Mouse (Mus musculus) thymus, adult 2 months (tissue): Measurements from ENCODE around the gene Rps25. TPM values are rescaled to one million over a fixed set of nuclear protein-coding genes. Genes with fewer than 3 reads are reported as not detected.
"Not testable (repeated sequence)": the region's sequence is repeated elsewhere in the genome, so short reads cannot be mapped to it uniquely, and the experiment has no call there.

Experiments used
- DNase-seq: peaks from one replicate; pipeline ENCODE4 v3.0.0; 2021
- H3K27ac ChIP-seq: fragments of 200-500 bp; 2 replicates; pipeline ENCODE4 v1.5.1; 2012; ENCODE audit warnings: low read length, control low read depth; ENCODE audit not compliant: control insufficient read depth, insufficient read depth
- H3K27me3 ChIP-seq: fragments of 200-500 bp; 2 replicates; pipeline ENCODE4 v1.6.1; 2012; ENCODE audit warnings: mild to moderate bottlenecking, low read length, moderate library complexity, mixed read lengths; ENCODE audit not compliant: control insufficient read depth, insufficient read depth
- H3K36me3 ChIP-seq: fragments of 200-500 bp; 2 replicates; pipeline ENCODE4 v1.6.1; 2012; ENCODE audit warnings: mild to moderate bottlenecking, low read length, moderate library complexity; ENCODE audit not compliant: control insufficient read depth, insufficient read depth
- H3K4me1 ChIP-seq: fragments of 200-500 bp; replicated peaks from 2 replicates; pipeline ENCODE4 v1.6.1; 2012; ENCODE audit warnings: low read length; ENCODE audit not compliant: control insufficient read depth, insufficient read depth
- H3K4me3 ChIP-seq: fragments of 200-500 bp; 2 replicates; pipeline ENCODE4 v1.5.1; 2012; ENCODE audit warnings: mild to moderate bottlenecking, low read length, control low read depth, moderate library complexity; ENCODE audit not compliant: control insufficient read depth, insufficient read depth
- CTCF ChIP-seq: fragments of 200-500 bp; IDR thresholded peaks from 2 replicates; pipeline ENCODE4 v1.5.1; 2012; ENCODE audit warnings: mild to moderate bottlenecking, control low read depth, low read length, moderate library complexity, borderline replicate concordance; ENCODE audit not compliant: control insufficient read depth, poor library complexity, insufficient read depth; ENCODE audit errors: extremely low read depth
- POLR2A ChIP-seq: fragments of 200-500 bp; IDR thresholded peaks from 2 replicates; pipeline ENCODE4 v1.6.1; 2012; ENCODE audit warnings: mild to moderate bottlenecking, low read length, control low read depth, moderate library complexity; ENCODE audit not compliant: control insufficient read depth, poor library complexity, insufficient read depth; ENCODE audit errors: extremely low read depth
- WGBS: fragments of 180-500 bp; shearing (Covaris S2); methylation state at CpG from one replicate; pipeline ENCODE4 v1.1.7; 2018; 5-methylcytosine and 5-hydroxymethylcytosine counted together
- polyA plus RNA-seq: library from polyadenylated mRNA; depleted of rRNA; stranded (reverse); fragments of >200 nt; gene quantifications from 2 replicates; pipeline ENCODE4 v1.2.3, GENCODE M21; 2012

Rps25 gene
- polyA plus RNA-seq, 1 experiment, result 258 TPM

DNA sequence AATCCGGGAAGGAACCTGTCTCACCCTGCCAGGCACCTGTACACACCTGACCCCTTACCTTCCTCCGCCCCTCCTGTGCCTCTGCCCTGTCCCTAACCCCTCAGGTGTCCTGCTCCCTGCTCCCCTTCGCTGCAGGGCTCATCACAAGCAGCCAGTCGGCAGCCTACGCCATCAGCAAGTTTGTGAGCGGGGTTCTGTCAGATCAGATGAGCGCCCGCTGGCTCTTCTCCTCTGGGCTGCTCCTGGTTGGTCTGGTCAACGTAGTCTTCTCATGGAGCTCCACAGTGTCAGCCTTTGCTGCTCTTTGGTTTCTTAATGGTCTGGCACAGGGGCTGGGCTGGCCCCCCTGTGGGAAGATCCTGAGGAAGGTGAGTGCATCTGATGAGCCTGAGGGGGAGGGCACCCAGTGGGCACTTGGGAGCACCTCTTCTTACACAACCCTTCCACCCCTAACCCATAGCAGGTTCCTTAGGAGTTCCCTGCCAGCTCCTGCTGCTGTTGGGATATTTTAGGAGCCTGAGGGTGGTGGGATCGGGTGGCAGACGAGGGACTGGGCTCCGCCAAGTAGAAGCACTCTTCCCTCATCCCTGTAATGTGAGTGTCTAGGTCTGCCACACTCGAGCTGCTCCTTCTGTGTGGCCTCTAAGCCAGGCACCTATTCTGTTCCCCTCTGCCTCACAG, 7.7 kb upstream of the Rps25 start:
- Histone ChIP-seq H3K4me1 (peaks cover 14% of the 10 kb centered on the region), H3K4me3 (no peak overlapping the region), H3K27ac (no peak overlapping the region), H3K27me3 (no peaks in the 10 kb centered on the region), H3K36me3 (peaks cover 26% of the 10 kb centered on the region)
- 95% methylated on average over 13 of the region's 13 CpGs for WGBS
- no peak for TF ChIP-seq POLR2A
- TF ChIP-seq CTCF, result no peak
- no peak for DNase-seq

GRCm38 (mm10) chr9:44399795-44400114, 7.2 kb upstream of the Rps25 start:
- Histone ChIP-seq H3K27me3 (no peaks in the 10 kb centered on the region), H3K36me3 (peaks cover 31% of the 10 kb centered on the region), H3K4me3 (no peak overlapping the region), H3K27ac (no peak overlapping the region), H3K4me1 (peaks cover 14% of the 10 kb centered on the region)
- WGBS, result 96% methylated on average over 6 of the region's 6 CpGs
- TF ChIP-seq CTCF (no peak), POLR2A (no peak)
- no peak for DNase-seq

DNA sequence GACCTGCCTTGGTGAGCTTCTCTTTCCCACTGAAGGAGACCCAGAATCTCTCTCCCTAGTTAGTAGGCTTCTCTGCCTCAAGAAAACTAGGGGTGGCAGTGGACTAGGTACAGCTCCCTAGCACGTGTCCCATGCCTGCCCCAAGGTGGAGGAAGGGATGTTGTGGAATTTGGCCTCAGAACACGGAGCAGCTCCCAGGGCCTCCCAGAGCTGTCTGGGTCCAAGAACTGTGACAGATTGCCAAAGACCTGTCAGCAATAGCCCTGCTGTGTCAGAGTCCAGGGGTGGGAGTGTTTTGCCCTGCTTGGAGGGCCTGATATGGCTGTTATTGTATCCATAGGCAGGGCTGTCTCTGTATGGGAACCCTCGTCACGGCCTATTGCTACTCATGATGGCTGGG, 5.9 kb upstream of the Rps25 start:
- peaks cover 15% of the 10 kb centered on the region for H3K4me1 ChIP-seq
- no peak for TF ChIP-seq CTCF
- TF ChIP-seq POLR2A, result no peak
- H3K4me3 ChIP-seq, result no peak overlapping the region
- no peak overlapping the region for H3K27ac ChIP-seq
- H3K36me3 ChIP-seq, result peaks cover 36% of the 10 kb centered on the region
- 92% methylated on average over 4 of the region's 4 CpGs for whole genome bisulfite sequencing
- DNase-seq, result no peak
- no peaks in the 10 kb centered on the region for H3K27me3 ChIP-seq

DNA sequence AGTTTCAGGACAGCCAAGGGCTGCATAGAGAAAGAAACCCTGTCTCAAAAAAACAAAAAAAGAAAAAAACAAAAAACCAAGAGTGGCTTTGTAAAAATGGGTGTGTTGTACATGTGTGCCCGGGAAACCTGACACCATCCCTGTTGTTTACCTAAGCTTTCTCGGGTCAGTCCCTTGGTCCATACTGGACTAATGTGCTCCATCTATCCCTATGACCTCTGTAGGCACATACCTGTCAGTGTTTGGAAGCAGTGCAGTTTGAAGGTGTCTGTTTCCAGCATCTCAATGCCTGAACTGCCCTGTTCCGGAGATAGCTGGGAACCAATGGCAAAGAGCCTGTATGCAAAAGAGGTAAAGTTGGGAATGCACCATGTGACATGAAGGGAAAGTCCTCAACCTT, 1.9 kb upstream of the Rps25 start:
- 95% methylated on average over 3 of the region's 3 CpGs for WGBS
- TF ChIP-seq POLR2A (no peak), CTCF (no peak)
- H3K4me1 ChIP-seq, result peaks cover 6% of the 10 kb centered on the region; the same call in 1 of the 2 replicates
- H3K27ac ChIP-seq, result no peak overlapping the region
- H3K4me3 ChIP-seq, result no peak overlapping the region
- no peak for DNase-seq
- peaks cover 43% of the 10 kb centered on the region for H3K36me3 ChIP-seq
- H3K27me3 ChIP-seq, result no peaks in the 10 kb centered on the region

GRCm38 (mm10) chr9:44407752-44408097, 786 bp downstream of the Rps25 start:
- Histone ChIP-seq H3K4me1 (peaks cover 6% of the 10 kb centered on the region; the same call in 1 of the 2 replicates), H3K36me3 (peaks cover 38% of the 10 kb centered on the region), H3K27me3 (no peaks in the 10 kb centered on the region), H3K4me3 (peak overlapping the region; percentile 91), H3K27ac (no peak overlapping the region)
- DNase-seq, result no peak
- under 1% methylated on average over 24 of the region's 24 CpGs for WGBS
- 0 out of 2 replicates have a peak, but pooled peaks have one; percentile 19 for TF ChIP-seq POLR2A
- TF ChIP-seq CTCF, result 0 out of 2 replicates have a peak, but pooled peaks have one; percentile 40

GRCm38 (mm10) chr9:44408693-44409092, 1.8 kb downstream of the Rps25 start:
- DNase-seq, H3K4me3 ChIP-seq, H3K27ac ChIP-seq, H3K27me3 ChIP-seq: not testable (repeated sequence)
- peaks cover 41% of the 10 kb centered on the region for H3K36me3 ChIP-seq
- H3K4me1 ChIP-seq, result peaks cover 11% of the 10 kb centered on the region; the same call in 1 of the 2 replicates
- WGBS, result 77% methylated on average over 9 of the region's 9 CpGs

DNA sequence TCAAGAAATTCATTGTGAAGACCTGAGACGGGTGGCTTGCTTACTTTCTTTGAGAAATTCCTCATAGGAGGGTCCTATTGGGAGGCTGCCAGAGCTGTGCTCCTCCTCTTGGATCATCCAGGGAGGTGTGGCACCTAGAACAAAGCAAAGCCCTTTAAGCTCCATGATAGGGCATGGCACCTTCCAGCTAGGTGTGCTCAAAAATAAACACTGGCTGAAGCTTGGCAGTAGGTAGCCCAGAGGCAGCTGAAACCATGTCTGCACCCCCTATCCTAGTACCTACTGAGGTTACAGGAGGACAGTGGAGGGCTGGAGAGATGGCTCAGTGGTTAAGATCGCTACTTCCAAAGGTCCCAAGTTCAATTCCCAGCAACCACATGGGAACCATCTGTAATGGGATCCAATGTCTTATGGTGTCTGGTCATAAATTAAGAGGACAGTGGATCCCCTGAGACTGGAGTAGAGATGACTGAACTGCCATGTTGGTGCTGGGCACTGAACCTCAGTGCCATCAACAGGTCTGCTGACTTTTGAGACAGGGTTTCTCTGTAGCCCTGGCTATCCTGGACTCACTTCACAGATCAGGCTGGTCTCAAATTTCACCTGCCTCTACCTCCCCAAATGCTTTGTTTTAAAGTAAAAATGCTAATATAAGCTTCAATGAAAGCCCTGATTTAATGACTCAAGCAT, 3.9 kb downstream of the Rps25 start:
- peaks cover 26% of the 10 kb centered on the region for H3K36me3 ChIP-seq
- H3K4me3 ChIP-seq, result no peak overlapping the region
- no peaks in the 10 kb centered on the region for H3K27me3 ChIP-seq
- WGBS, result 94% methylated on average over 2 of the region's 2 CpGs
- no peak for TF ChIP-seq POLR2A
- TF ChIP-seq CTCF, result no peak
- H3K4me1 ChIP-seq, result peaks cover 11% of the 10 kb centered on the region; the same call in 1 of the 2 replicates
- H3K27ac ChIP-seq, result no peak overlapping the region
- no peak for DNase-seq
